Mouse (Mus musculus): ENCODE results near the gene Gramd2. TPM values are rescaled to one million over a fixed set of nuclear protein-coding genes. Genes with fewer than 3 reads are reported as not detected.

Gene Gramd2
- polyA plus RNA-seq, 1 experiment from 2014 or later = 1.1 TPM

Other genes with a start within 250 kb of the Gramd2 start
- 7.2 and 7.7 TPM in 2 replicates for gene Arih1, start 193.5 kb upstream of the Gramd2 start, polyA plus RNA-seq (2015; fragmentation: Nextera tagmentation; extraction: Ambion mirVana)
- 179 and 228 TPM in 2 replicates for gene Hexa, start 140.6 kb upstream of the Gramd2 start, polyA plus RNA-seq (2015; fragmentation: Nextera tagmentation; extraction: Ambion mirVana)
- 0.50 and 0.60 TPM in 2 replicates for gene Tmem202, start 140.3 kb upstream of the Gramd2 start, polyA plus RNA-seq (2015; fragmentation: Nextera tagmentation; extraction: Ambion mirVana)
- 2.9 TPM in 2 replicates for gene Celf6, start 102.2 kb upstream of the Gramd2 start, polyA plus RNA-seq (2015; fragmentation: Nextera tagmentation; extraction: Ambion mirVana)
- 20.2 and 22.2 TPM in 2 replicates for gene Parp6, start 62.9 kb upstream of the Gramd2 start, polyA plus RNA-seq (2015; fragmentation: Nextera tagmentation; extraction: Ambion mirVana)
- gene Pkm, start 23.8 kb upstream of the Gramd2 start, polyA plus RNA-seq (2015; fragmentation: Nextera tagmentation; extraction: Ambion mirVana) = 1,051 and 1,198 TPM in 2 replicates
- gene Senp8, start 70.6 kb downstream of the Gramd2 start, polyA plus RNA-seq (2015; fragmentation: Nextera tagmentation; extraction: Ambion mirVana) = 9.7 and 10.0 TPM in 2 replicates
- 9.2 and 10.2 TPM in 2 replicates for gene Myo9a, start 70.8 kb downstream of the Gramd2 start, polyA plus RNA-seq (2015; fragmentation: Nextera tagmentation; extraction: Ambion mirVana)